Mouse (Mus musculus) monocyte, adult 2 months (primary cell): Measurements from ENCODE around the gene Rasal2.

Experiments used
- DNase-seq, 2 experiments: peaks; one replicate each; pipeline ENCODE4 v3.0.0; 2022; ENCODE audit warnings: low spot score in 2 of 2, low read depth in 1 of 2

Rasal2 gene

GRCm38 (mm10) chr1:157412454-157413369 lies at the start of gene Rasal2:
Gene Rasal2 (minus strand): TSS chr1:157412595.
- peak; percentile 77 to 83 for DNase-seq

DNA sequence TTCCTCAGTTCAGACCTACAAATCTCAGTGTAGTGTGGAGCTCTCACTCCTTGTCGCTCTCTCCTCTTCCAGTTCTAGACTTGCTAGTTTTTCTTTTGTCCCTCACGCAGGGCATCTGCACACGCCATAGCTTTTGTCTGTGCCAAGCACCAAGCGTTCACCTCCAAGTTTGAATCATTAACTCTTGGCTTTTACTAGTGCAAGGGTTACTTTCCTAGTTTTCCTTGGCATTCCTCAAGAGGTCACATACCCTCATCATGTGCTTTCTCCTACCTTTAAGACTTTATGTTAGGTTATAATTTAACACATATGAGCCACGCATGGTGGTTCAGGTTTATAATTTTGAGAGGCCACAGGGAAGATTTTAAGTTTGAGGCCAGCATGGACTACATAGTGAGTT lies 48.9 kb upstream of the Rasal2 start:
- DNase-seq: no peak

DNA sequence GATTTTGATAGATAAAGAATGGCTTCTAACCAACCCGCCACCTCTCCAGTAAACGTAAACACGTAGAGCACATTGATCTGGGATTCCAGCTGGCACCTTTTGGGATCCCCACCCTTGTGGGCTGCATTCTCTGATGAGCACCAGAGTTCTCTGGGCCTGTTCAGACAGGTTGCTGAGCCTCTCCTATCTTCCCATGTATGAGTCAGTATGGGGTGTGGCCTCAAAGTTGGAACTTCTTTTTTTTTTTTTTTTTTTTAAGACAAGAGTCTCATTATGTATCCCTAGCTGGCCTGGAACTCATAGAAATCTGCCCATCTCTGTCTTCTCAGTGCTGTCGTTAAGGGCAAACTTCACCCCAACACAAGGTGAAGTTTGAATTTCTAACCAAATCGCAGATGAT lies 47.5 kb upstream of the Rasal2 start:
- no peak for DNase-seq

- peak; percentile 21 to 41 for DNase-seq
Observed at GRCm38 (mm10) chr1:157458421-157459208, 46.2 kb upstream of the Rasal2 start, which contains the start of gene Cryzl2. Gene Cryzl2 (plus strand): TSS chr1:157458577.

DNA sequence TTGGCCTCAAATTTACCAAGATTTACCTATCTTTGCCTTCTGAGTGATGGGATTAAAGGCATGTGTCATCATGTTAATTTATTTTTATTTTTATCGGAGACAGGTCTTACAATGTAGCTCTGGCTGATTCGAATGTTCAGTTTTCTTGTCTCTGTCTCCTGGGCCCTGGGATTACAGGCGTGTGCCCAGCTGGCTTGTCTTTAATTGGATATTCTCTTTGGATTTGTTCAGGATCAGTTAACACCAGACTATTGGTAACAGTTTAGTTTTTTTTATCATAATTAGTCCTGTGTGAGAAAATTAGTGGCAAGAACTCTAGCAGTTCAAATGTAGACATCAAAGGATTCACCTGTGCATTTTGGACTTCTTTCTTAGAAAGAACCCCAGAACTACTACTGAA lies 45.4 kb upstream of the Rasal2 start:
- no peak for DNase-seq

- no peak for DNase-seq
Observed at GRCm38 (mm10) chr1:157454876-157455275, 42.5 kb upstream of the Rasal2 start.

- no peak for DNase-seq
Observed at GRCm38 (mm10) chr1:157452759-157453549, 40.6 kb upstream of the Rasal2 start.

DNA sequence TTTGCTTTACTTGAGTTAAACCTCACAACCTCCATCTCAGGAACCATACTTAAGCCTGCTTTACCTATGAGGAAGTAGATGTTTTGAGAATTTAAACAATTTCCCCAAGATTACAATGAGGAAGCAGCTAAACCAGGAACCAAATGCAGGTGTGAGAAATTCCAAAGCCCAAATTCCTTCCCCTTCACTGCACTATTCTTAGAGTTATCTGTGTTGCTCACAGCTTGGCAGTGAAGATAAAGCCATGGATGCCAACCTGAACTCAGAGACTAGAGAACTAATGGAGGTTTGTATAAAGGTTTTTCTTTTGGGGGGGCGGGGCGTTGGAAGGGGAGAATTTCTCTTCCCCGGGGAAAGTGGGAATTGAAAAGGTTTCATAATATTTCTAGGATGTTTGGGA lies 39.9 kb upstream of the Rasal2 start:
- no peak for DNase-seq

GRCm38 (mm10) chr1:157449981-157450636 lies 37.7 kb upstream of the Rasal2 start:
- no peak for DNase-seq

- DNase-seq: no peak
Observed at GRCm38 (mm10) chr1:157449532-157449931, 37.1 kb upstream of the Rasal2 start.

- DNase-seq: no peak
Observed at GRCm38 (mm10) chr1:157448805-157449188, 36.4 kb upstream of the Rasal2 start.

DNA sequence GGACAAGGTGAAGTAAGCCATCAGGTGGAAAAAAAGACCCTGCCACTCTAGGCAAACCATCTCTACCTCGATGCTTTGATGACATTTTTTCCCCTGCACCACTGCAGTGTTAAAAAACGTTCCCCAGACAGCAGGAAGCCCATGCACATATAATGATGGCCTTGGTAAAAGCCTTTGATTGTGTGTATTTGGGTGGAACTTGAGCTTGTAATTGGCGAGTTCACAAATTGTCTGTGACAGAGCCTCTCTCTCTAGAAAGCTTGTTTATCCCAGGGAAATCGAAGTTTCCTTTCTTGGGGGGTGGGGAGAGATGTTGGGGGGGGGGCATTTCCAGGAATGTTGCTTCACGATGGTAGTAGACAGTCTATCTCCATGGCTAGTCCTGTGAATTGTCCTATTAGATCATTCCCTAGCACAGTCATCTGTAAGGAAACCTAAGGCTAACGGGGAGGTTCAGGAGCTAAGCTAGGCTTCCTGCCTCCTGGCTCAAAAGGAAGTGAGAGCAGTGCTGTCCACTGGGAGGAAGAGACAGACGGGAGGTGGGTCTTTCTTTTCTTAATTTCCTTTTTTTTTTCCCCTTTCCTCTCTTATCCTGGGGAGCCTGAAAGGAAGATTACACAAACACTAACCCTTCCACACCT lies 35.9 kb upstream of the Rasal2 start:
- no peak for DNase-seq

GRCm38 (mm10) chr1:157447142-157447541 lies 34.7 kb upstream of the Rasal2 start:
- DNase-seq: no peak

- DNase-seq: peak in 1 of 2 experiments; percentile 14
Observed at GRCm38 (mm10) chr1:157446325-157446724, 33.9 kb upstream of the Rasal2 start.

DNA sequence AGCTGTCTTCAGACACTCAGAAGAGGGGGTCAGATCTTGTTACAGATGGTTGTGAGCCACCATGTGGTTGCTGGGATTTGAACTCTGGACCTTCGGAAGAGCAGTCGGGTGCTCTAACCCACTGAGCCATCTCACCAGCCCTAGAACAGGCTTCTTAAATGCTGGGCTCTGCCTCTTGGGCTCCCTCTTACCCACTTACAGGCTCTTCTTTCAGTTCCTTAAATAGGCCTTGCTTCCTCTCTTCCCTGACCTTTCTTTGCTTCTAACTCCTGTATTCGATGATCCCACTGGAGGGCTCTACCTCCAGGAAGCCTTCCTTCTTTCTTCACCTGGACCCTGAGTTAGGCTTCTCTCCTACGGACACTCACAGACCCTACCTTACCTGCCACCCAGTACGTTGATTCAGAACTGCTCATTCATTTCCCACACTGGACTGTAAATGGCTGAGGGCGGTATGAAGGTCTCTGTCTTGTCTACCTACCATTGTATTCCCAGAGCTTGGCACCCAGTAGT lies 33.1 kb upstream of the Rasal2 start:
- peak in 1 of 2 experiments; percentile 42 for DNase-seq

DNA sequence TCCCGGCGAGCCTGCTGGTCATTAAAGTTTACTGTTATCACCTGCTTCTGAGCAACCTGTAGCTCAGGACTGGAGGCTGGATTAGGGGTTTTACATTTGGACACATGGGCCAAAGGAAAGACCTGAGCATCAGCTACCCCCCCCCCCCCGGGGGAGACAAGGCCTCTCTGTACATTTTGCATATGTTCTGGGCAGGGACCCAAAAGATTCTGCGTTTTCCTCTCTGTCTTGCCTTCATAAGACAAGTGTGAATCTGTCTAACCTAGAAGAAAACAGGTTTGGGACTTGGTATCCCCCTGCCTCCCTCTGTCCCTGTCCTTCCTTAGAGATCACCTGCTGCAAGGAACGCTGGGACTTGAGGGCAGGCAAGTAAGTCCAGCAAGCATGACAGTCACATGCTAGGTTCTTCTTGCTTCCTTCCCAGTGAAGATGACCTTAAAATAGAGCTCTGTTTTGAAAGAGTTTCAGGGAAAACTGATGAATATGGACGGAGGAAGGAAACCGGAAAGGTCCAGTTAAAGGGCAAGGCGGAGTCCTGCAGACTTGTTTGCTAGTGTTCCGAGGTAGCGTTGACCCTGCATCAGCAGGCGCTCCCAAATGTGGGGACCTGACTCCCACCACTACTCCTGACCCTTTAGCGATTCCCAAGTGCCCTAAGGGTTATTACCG lies 32.4 kb upstream of the Rasal2 start:
- no peak for DNase-seq

DNA sequence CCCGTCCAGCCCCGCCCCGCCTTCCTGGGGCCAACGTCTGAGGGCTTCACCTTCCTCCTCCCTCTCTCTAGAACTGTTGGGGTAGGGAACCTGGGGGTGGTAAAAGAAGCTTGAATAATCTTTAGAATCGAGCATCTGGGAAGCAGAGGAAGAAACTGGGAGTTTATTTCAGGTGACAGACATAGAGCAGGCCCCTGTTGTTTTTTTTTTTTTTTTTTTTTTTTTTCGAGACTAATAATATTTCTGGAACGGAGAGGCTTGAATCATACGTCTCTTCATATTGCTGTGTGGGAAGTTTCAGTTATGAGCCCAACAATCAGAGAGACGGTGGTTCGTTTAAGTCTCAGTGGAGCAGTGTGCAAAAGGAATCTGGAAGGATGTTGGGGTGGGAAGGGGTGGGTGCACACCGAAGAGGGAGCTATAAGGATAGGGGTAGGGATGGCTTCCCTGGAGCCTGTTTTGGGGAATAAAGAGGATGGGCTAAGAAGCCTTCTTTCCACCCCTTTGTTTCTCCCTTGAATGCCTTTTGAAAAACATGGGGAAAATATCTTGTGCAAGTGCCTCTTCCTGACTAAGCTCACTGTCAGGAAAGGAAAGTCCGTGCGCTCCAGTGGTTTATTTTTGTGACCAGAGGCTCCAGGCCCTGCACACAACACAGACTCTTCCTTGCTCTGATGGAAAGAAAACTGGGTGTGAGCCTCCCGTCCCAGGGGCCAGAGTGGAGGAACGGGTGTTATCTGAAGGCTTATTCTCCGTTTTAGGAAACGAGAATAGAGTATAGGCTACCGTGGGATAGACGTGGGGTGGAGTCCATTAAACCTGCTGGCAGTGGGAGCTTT lies 31.5 kb upstream of the Rasal2 start:
- DNase-seq: no peak

DNA sequence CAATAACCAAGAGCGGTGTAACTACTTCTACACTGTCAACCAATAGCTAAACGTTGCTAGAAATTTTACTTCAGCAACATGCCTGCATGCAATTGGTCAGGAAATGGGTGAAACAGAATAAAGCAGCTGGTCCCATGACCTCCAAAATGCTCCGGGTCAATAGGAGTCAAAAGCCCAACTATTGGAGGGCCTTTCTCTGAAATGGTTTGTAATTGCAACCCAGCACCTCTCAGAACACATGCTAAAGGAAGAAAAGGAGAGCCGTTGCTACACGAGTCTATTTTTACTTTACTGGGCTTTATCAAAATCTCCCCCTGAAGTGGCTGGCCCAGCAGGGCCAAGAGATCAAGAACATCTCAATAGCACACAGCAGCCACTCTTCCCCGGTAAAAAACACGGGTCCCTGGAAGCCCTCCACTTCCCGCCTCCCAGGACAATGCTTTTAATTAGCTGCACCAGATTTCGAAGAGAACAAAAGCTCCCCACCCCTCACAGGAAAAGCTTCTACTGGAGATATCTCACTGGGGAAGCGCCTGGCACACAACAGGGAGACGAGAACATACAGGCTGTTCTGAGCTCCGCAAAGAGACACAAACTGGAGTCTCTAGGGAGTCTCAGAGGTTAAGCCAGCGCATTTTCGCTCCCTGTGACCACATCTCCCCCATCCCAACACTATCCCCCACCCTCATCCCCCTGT lies 30.8 kb upstream of the Rasal2 start:
- no peak for DNase-seq
